Mouse (Mus musculus): ENCODE data around the gene Gba2.
A peak's percentile ranks its signal among the peaks of the same experiment; 100 is the strongest.
"Not testable (repeated sequence)": the region's sequence is repeated elsewhere in the genome, so short reads cannot be mapped to it uniquely, and the experiment has no call there.

Gene Gba2

DNA sequence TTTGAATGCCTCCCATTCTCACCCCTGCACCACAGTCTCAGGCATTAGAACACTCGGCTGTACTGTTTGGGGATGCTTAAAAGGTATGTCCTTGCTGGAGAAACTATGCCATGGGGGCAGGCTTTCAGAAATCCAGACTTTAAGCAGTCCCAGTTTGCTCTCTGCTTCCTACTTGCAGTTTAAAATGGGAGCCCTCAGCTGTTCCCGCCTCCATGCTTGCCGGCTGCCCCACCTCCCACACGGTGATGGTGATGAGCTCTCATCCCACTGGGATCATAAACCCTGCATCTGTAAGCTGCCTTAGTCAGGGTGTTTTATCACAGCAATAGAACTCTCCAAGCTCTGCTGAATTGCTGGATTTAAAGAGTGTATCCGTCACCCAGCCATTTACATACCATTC, 26.2 kb downstream of the Gba2 start:
- DNase-seq (ENCODE audit: low spot score): no peak

GRCm38 (mm10) chr4:43551854-43552253, 26.8 kb downstream of the Gba2 start:
- DNase-seq (ENCODE audit: low spot score): not testable (repeated sequence)

- DNase-seq (ENCODE audit: low spot score): no peak
Measured at GRCm38 (mm10) chr4:43549055-43549454, 29.6 kb downstream of the Gba2 start.

DNA sequence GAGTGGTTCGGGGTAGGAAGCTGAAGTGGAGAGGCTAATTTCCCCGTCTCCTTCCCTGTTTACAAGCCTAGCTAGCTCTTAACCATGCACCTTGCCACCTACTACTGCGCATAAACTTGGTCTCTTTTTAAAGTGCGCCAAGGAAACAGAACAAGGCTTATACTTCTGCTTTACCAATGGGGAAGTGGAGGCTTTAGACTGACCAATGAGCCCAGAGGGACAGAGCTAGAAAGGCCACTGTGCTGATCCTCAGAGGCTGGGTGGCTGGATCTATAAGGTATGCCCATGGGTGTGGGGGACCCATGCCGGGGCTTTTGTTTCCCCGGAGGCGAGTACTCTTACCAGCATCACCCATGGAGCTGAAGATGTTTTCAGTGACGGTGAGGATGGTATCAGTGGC, 31.5 kb downstream of the Gba2 start:
- DNase-seq (ENCODE audit: low spot score): no peak

DNA sequence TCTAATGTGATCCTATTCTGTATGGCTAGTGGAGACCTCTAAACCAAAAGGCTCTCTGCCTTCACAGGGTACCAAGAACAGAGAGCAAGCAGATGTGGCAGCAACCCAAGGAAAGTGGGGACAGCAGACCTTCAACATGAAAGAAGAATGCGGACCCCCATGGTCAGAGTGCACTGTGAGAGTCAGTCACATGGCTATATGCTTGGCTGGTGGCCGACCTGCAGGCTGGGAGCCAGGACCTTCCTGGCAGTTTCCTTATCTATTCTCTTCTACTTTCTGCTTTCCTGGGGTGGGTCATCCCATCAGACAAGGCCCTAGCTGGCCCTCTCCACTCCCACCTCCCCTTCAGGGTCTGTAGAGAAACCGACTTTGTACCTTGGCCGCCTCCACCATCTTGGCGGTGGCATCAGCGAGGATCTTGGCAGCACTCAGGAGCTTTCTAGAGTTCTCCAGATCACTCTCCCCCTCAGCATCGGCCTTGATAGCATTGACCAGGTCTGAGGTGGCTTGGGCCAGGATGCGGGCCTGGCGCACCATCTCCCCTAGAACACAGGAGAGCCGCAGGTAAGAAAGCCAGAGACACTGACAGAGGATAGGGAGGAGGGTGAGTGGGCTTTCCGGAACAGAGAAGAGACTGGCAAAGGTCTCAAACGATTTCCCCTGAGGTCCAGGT, 32.2 kb downstream of the Gba2 start:
- no peak for DNase-seq (ENCODE audit: low spot score)

DNA sequence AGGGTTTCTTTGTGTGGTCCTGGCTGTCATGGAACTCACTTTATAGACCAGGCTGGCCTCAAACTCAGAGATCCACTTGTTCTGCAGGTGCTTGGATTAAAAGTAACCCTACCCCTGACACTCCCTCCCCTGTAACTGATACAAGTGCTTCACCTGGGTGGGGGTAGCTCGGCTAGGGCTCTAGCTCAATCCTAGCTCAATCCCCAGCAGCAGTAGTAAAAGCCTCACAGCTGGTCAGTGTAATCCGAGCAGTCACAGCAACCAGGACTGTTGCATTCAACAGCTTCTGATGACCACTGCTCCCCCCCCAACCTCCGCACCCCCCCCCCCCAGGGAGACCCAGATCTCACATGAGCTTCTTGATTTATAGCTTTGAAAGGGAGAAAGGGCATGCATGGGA, 36.6 kb downstream of the Gba2 start:
- no peak for DNase-seq (ENCODE audit: low spot score)

DNA sequence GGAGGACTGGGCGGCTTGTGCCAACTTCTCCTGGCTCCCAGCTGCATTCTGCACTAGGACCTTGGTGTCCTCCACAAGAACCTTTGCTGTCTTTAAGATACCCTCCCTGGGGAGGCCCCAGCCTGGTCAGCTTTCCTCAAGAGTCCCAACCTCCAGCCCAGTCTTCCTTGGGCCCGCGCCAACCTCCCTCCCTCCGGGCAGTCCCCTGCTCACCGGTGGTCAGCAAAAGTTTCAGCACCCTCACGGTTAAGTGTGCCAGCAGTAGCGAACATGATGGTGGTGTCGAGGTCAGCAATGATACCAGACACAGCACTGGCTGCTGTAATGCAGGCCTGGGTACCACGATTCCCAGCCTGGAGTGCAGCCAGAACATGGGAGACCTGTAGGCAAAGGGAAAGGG, 42.6 kb downstream of the Gba2 start:
- DNase-seq (ENCODE audit: low spot score): peak; percentile 72

GRCm38 (mm10) chr4:43535628-43536027, 43.0 kb downstream of the Gba2 start:
- DNase-seq (ENCODE audit: low spot score): no peak

GRCm38 (mm10) chr4:43533270-43533669, 45.4 kb downstream of the Gba2 start:
- no peak for DNase-seq (ENCODE audit: low spot score)

- peak; percentile 88 for DNase-seq (ENCODE audit: low spot score)
Measured at GRCm38 (mm10) chr4:43530581-43530980, 48.1 kb downstream of the Gba2 start.

DNA sequence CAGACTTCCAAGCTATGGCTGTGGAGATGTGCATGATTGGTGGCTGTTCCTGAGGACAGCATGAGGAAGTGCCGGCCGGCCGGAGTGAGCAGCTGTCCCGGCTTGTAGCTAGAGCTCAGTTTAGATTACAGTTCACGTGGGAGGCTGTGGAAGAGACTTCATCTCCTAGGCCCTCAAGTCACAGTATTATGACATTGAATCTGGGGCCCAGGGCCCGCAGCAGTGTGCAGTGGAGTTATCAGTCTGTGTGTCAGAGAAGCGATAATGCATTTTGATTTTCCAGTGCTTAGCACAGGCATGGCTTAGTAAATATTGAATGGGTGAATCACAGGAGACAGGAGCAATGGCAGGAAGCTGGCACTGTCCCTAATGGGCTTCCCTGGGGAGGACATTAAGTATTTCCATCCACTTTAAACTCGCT, 48.6 kb downstream of the Gba2 start:
- DNase-seq (ENCODE audit: low spot score): no peak

DNA sequence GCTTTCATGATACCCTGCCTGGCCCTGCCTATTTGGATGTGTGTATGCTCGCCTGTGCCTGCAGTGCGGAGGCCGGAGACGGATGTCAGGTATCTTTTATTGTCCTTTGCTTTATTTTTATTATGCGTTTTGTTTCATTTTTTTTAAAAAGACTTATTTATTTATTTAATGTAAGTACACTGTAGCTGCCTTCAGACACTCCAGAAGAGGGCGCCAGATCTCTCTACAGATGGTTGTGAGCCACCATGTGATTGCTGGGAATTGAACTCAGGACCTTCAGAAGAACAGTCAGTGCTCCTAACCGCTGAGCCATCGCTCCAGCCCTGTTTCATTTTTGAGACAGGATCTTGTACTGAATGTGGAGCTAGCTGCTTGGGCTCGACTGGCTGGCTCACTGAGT, 50.2 kb downstream of the Gba2 start:
- DNase-seq (ENCODE audit: low spot score): no peak

GRCm38 (mm10) chr4:43527880-43528279, 50.8 kb downstream of the Gba2 start:
- no peak for DNase-seq (ENCODE audit: low spot score)

GRCm38 (mm10) chr4:43519956-43520355, 58.7 kb downstream of the Gba2 start:
- peak; percentile 95 for DNase-seq (ENCODE audit: low spot score)

DNA sequence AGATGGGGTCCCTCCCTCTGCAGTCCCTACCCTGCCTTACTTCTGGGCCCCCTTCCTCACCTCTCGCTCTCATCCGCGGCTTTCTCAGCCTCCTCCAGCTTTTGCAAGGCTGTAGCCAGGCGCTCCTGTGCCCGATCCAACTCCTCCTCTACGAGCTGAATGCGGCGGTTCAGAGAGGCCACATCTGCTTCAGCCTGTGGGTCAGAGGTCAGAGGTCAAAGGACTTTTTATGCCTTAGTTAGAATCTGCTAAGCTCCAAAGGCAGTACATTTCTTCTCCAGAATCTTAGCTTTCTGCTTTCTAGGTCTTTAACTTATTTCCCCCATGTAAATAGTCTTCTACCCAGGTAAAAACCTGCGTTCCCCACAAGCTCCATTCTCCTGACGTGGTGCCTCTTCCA, 59.1 kb downstream of the Gba2 start:
- no peak for DNase-seq (ENCODE audit: low spot score)
